Mouse (Mus musculus): ENCODE results near the gene Podn. TPM values are rescaled to one million over a fixed set of nuclear protein-coding genes. Genes with fewer than 3 reads are reported as not detected.
"Not testable (repeated sequence)": the region's sequence is repeated elsewhere in the genome, so short reads cannot be mapped to it uniquely, and the experiment has no call there.

The Podn gene
- polyA plus RNA-seq, 1 experiment: 19.0 TPM

DNA sequence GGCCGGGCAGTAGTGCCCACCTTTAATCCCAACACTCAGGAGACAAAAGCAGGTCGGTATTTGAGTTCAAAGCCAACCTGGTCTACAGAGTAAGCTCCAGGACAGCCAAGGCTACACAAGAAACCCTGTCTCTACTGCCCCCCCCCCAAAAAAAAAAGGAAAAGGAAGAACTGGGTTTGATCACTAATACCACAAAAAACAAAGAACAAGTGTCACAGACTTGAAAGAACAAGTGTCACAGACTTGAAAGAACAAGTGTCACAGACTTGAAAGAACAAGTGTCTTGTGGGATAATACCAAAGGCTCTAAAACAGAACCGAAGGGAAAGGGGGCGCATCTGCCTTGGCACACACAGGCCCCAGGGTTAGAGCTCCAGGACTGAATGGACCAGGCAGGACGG is 15.4 kb downstream of the Podn start:
- 90% methylated on average over 5 of the region's 5 CpGs for WGBS
- DNase-seq (ENCODE audit: low read depth, low spot score): no peak

DNA sequence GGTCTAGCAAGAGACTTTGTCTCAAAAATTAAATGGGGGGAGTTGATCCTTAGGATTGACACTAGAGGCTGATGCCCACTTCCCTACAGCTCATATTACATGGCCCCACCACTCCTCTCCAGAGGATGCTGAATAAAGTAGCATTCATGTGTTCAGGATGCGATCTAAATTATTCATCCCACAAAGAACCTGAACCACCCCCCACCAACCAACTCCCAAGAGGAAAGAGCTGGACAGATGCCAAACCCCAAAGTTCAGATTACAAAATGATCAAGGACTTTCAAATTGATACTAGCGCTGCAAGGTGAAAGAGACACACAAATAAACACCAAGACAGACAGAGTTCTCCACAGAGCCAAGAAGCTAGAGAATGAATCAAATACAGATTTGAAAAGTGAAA is 16.5 kb downstream of the Podn start:
- WGBS: 80% methylated on average over 2 of the region's 2 CpGs
- no peak for DNase-seq (ENCODE audit: low read depth, low spot score)

DNA sequence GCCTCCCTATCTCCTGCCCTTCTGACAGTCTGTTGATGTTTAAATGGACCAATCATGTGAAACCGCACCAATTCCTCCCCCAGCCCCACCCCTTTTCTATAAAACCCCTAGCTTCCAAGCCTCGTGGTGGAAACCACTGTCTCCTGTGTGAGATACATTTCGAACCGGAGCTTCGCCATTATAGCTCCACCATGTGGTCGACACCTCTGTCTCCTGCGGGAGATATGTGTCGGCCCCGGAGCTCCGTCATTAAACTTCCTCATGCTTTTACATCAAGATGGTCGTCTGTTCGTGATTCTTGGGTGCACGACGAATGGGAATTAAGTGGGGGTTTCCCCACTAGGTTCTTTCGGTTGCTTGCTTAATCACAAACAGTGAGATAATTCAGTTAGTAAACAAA is 17.1 kb downstream of the Podn start:
- 88% methylated on average over 15 of the region's 15 CpGs for WGBS
- DNase-seq (ENCODE audit: low read depth, low spot score): not testable (repeated sequence)

DNA sequence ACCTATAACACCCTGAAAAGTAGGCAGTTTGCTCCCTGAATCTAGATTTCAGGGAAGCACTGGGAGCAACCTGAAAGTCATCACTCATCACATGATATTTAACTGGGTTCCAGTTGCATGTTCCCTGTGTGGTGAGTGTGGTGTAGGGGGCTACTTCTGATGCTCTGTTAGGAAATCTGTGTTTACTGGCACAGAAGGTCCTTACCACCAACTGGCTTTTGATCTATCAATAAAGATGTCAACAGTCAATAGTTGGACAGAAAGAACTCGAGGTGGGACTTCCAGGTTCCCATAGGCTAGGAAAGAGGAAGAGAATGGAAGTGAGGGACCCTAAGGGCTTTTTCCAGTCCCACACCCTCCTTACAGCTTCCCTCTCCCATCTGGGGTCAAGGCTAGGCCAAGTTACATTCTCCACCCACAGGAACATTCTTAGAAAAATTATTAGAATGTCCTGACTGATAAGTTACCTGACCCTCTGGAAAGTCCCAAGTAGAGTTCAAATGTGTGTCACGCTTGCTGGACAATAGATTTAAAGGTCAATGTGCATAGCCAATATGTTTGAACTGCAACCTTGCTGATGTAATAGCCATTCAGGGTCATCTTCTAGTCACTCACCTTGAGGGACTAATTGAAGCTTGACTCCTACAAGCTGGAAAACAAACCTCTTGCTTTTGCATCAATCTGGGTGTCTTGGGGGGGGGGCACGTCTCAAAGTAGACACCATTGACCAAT is 18.9 kb downstream of the Podn start:
- WGBS: 82% methylated on average over 3 of the region's 3 CpGs
- DNase-seq (ENCODE audit: low read depth, low spot score): no peak

DNA sequence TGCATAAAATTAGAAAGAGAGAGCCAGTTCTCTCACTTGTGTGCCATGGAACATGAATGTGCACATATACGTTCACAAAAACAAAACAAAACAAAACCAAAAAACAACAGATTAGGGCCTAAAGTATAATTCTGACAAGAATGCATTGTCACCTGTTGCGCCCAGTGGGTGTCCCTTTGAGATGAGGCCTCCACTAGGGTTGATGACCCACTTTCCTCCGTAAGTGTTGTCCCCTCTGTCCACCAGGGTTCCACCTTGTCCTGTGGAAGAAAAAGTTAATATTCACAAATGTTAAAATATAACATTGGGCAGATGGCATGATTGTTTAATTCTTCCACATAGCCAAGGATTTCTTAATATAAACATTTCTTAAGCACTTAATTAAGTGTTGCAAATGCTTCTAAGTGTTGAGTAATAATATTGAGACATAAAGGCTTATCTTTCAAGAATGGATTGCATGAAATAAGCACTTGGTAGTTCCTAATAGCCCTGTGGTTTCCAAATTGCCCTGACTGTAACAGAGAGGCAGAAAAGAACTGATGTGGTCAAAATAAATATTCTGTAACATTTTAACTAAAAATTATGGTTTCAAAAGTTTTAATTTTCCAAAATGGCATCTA is 21.9 kb downstream of the Podn start:
- DNase-seq (ENCODE audit: low read depth, low spot score): no peak
- 87% methylated on average over 3 of the region's 3 CpGs for WGBS

DNA sequence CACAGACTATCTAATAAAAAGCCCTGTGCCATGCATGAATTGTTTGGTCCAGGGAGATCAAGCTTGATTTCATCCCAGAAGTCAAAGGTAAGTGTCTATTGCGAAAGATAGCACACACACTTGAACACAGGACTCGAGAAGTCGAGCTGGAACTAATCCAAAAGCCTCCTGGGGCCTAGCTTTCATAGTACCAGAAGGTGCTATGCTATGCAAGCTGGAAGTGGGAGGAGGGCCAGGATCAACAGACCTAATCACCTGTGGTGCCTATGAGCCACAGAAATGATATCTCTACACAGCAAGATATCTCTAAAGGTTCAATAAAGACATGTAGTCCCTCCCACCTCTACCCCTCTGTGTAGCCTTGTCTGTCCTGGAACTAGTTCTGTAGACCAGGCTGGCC is 24.2 kb downstream of the Podn start:
- 91% methylated on average over 3 of the region's 3 CpGs for WGBS
- no peak for DNase-seq (ENCODE audit: low read depth, low spot score)

DNA sequence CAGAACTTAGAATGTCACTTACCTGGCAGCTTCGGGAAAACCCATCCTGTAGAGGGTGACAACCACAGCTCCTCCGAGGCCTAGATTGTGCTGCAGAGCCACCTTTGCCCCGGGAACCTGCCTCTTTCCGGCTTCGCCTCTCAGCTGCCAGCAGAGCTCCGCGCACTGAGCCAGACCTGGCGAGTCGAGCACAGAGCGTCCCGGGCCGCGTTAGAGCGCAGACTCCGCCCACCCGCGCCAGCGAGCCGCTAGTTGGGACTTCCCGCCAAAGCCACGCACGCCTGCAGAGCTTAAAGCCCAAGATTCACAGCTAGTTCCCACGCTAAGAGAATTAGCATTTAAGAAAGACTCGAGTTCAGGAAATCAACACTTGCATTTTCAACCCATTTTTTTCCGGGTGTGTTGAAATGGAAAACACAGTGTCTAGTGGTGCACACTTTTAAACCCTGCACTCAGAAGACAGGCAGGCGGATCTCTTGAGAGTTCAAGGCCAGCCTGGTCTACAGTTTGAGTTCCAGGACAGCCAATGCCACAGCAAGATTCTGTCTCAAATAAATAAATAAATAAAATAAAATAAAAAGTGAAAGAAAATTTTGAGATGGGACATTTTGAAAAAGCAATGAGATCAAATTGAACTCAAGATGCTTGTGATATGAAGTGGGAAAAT is 24.9 kb downstream of the Podn start:
- peak; percentile 86 for DNase-seq (ENCODE audit: low read depth, low spot score)
- WGBS: 2% methylated on average over 26 of the region's 26 CpGs

DNA sequence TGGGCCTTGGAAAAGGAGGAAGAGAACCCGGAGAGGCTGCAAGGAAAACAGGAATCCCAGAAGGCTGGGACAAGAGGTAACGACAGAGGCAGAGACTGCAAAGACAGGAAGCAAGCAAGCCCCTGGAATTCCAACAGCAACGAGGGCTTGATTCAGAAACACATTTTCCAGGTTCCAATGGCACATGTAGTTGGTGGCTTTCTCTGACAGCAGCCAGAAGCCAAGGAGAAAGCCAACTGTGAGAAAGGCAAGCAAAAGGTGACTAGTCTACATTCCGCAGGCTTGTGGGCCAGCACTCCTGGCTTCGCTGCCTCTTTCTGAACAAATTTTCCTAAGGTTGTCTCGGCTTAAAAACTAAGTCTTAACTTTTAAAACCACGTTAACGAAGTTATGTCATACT is 25.5 kb downstream of the Podn start:
- 2% methylated on average over 8 of the region's 8 CpGs for WGBS
- peak; percentile 22 for DNase-seq (ENCODE audit: low read depth, low spot score)

DNA sequence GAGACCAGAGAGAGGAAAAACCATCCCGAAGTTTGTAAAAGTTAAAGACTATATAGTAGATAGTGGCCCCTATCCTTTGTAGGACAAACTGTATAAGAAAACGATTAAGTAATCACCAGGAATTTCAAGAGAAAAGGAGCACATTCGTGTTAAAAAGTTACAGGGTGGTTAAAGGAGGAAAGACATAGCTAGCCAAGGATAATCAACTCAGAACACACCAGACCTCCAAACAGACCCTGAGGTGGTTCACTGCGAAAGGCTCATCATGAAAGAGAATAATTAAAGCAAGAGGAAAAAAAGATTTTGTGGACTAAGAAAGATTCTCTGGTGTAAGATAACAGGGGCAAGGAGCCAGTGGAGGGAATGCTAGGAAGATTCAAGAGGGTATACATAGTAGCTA is 26.0 kb downstream of the Podn start:
- DNase-seq (ENCODE audit: low read depth, low spot score): no peak
- WGBS: 30% methylated on average over 4 of the region's 4 CpGs

DNA sequence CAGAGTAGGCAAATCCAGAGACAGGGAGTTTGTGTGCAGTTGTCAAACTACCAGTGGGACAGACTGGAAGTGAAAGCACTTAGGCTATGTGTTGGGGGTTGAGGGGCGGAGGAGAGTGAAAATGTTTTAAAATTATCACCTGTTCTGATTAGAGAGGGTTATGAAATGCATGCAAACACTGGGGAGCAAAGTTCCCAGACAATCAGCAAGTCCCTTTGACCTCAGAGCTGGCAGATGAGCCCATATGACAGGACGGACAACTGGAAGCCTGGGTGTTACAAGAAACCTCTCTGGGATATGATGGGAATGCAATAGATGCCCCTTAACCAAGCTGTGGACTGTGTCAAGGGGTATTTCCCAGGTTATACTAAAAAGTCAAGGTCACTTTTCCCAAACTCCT is 28.2 kb downstream of the Podn start:
- 44% methylated on average over 2 of the region's 2 CpGs for WGBS
- no peak for DNase-seq (ENCODE audit: low read depth, low spot score)

DNA sequence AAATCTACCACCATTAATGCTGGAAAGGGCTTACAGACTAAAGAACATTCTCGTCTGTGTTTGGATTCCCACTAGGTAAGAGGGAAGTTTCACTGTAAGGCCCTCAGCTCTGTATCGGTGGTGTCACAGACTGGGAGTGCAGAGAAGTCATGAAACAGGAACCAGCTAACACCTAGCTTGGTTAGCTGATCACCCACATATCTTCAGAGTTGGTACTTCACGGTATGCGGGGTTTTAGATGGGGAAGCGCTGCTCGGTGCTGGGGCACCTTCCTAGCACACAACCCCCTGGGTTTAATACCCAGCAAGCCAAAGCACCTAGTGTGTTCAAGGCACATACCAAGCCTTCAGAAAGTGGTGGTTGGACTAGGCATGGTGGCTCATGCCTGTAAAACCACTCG is 29.0 kb downstream of the Podn start:
- no peak for DNase-seq (ENCODE audit: low read depth, low spot score)
- WGBS: 84% methylated on average over 7 of the region's 7 CpGs

DNA sequence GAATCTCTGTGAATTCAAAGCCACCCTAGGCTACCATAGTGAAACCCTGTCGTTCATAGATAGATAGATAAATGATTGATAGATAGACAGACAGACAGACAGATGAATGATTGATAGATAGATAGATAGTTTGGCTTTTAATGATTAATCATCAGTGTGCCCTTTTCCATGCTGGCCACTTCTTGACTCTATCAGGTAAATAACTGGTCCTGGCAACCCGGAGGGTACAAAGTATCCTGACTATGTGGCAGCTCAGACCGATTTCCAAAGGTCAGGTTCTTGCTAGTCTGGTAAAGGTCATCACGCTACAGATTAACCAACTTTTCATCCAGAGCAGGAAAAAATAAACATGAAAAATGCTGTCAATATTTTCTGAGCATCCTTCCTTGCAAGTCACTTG is 29.7 kb downstream of the Podn start:
- WGBS: 53% methylated on average over 4 of the region's 4 CpGs
- DNase-seq (ENCODE audit: low read depth, low spot score): no peak

DNA sequence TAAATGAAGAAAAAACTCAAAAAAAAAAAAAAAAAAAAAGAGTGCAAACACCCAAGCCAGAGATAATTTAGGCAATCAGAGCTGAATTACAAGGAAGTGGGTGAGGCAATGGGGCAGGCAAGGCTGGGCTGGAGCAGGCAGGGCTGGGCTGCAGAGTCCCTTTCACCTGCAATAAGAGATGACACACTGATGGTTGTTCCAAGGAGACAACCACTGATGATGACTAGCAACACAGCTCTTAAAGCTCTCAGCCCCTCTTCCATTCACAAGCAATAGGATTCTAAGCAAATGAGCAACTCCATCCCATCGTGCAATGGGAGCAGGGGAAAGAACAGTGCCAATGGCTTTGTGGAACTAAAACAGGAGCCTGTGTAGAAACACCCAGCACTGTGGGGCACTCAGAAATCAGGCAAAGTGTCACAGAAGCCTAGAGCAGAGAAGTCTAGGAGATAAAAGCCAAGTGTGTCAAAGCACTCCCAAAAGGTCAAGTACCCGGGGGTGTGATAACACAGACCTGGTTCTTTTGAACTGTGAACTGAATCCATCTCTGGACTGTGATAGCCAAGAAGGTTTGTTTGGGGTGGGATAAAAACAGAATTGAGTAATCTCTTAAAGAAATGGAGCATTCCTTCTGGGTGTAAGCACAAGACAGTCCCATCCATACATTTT is 30.9 kb downstream of the Podn start:
- DNase-seq (ENCODE audit: low read depth, low spot score): no peak
- 53% methylated on average over 2 of the region's 2 CpGs for WGBS

DNA sequence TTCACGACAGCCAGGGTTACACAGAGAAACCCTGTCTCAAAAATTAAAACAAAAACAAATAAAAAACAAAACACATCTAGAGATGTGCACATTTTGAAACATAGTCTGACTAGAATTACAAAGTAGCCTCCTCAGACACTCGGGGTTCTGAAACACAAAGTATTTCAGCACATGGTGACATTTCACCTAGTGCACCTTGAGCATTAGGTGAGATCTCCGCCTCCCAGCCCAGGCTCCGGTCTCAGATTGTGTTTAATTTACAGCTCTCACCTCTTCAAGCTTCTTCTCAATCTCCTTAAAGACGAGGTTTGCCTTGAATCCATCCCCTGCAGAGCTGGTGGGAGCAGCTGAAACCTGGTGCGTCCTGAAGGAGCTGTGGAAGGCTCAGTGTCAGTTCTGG is 32.6 kb downstream of the Podn start:
- 65% methylated on average over 6 of the region's 6 CpGs for WGBS
- no peak for DNase-seq (ENCODE audit: low read depth, low spot score)

DNA sequence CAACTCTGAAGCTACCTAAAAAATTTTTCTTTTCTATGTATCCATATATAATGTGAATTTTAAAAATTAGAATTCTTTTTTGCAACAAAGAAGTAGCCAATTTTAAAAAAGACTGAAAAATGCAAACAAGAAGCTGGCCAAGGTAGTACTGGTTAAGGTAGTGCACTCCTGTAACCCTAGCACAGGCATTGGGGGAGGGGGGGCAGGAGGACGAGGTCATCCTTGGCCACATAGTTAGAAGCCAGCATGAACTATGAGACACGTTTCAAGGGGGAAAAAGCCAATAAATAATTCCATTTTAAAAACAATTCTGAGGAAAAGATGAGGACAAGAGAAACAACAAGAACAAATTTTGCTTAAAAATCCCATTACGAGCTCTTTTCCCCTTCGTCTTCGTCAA is 33.7 kb downstream of the Podn start:
- WGBS: 91% methylated on average over 5 of the region's 5 CpGs

DNA sequence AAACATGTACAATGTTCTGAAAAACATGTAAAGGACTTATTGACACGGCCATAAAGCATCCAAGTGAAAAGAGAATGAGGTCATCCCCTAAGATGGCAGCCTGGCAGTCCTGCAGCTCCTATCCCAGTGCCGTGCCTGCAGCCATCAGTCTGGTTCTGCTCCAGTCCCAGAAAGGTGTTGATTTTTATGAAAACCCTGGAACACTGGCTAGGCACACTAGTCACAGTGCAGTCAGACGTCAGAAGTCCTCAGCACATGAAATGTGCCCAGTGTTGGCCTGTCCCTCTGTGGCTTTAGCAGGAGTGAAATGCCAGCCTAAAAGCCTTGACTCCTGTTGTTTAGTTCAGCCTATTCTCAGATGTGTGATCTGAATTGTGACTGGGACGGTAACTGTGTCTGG is 35.5 kb downstream of the Podn start:
- no peak for DNase-seq (ENCODE audit: low read depth, low spot score)
- 86% methylated on average over 4 of the region's 4 CpGs for WGBS

More for the DNA sequence above, 33.7 kb downstream of the Podn start:
- DNase-seq (ENCODE audit: low read depth, low spot score): no peak

DNA sequence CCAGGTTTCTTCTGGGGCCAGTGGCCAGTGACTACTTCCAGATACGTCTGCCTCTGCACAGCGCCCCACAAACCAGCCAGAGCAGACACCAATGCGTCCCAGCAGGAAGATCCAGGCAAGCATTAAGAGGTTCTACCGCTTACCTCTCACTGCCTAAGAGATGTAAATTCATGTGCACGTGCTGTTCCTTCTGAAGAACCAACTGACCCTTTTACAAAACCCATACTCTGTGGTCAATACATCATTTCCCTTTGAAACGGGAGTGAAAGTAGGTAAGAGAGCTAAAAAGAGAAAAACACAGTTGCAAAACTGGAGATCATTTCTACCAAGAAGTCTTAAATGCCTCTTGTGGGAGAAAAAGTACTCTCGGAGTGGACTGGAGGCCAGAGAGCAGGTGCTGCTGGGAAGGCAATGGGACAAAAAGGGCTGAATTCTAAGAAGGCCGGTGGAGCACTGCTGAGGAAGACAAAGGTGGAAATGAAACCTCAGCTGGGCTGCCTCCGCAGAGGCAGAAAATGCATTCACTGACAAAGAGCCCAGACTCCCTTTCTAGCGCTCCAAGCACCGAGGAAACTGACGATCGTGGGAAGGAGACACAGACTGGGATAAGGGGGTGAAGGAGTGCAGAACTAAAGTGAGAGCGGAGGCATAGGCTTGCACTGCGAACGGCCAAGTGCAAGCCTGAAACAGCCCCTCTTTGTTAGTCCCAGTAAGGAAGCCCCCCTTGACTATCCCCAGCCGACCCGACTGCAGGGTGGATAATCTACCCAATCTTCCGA is 36.5 kb downstream of the Podn start:
- DNase-seq (ENCODE audit: low read depth, low spot score): no peak
- WGBS: 86% methylated on average over 19 of the region's 19 CpGs

DNA sequence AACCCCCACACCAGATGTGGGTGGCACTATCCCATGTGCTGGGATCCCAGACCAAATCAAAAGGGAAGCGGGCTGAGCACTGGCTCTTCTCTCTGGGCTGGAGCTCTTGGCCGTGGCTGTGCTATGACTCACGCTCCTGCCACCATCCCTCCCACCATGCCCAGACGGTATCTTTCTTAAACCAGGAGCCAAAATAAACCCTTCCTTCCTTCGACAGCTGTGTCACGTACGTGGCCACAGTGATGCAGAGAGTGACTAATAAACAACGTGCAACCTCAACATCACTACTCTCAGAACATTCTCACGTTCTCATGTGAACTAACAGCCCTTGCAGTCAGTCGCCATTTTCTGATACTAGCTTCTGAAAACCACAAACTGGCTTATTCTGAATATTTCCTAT is 38.1 kb downstream of the Podn start:
- DNase-seq (ENCODE audit: low read depth, low spot score): no peak
- WGBS: 58% methylated on average over 10 of the region's 10 CpGs

DNA sequence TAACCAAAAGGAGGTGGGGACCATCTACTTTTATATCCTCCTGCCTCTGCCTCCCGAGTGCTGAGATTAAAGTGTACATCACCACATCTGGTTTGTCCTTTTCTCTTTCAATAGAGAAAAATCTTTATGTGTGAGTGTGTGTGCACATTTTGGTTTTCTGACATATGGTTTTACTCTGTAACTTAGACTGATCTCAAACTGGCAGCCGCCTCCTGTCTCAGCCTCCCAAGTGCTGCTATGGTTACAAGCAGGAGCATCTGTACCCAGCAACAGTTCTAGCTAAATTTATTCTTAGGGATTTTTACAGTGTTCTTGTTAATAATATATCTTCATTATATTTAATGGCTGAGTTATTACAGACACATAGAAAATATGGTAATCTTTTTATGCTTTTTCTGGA is 39.0 kb downstream of the Podn start:
- whole genome bisulfite sequencing: 89% methylated on average over 2 of the region's 2 CpGs
- DNase-seq (ENCODE audit: low read depth, low spot score): no peak

DNA sequence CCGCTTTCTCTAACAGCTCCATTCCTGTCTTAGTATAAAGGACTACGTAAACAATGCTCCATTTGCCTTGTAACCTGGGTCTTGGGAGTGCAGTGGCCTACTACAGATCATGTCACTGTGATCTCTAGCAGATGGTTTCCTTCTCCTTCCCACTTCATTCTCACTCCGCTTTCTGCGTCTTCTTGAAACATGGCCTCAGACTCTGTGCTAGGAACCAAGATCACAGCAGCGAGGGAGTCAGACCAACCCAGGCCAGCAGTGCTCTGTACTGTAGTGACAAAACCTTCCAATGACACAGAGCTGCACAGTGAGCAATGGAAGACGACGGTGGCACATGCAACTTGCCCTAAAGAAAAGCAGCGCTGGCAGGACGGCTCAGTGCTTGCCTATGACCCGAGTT is 40.4 kb downstream of the Podn start:
- WGBS: 90% methylated on average over 10 of the region's 10 CpGs
- DNase-seq (ENCODE audit: low read depth, low spot score): no peak

Measured in large intestine, adult 2 months (tissue).